Mouse (Mus musculus) T-helper 17 cell (primary cell): ENCODE measurements around the gene Ush1g.

Experiments used
- in situ Hi-C, 2 experiments: fragments of 300-600 bp; cut with MboI, MseI; formaldehyde crosslinking; loops; 1 replicate in 1 of 2; 2 replicates in 1 of 2; pipeline ENCODE4 v1.15.1; 2025; ENCODE audit warnings: high pct_unique_total_duplicates in 2 of 2

The Ush1g gene

GRCm38 (mm10) chr11:115321906-115322693, at the start of gene Ush1g:
TSS of gene Ush1g (minus strand) at chr11:115322041.
- in situ Hi-C loops = loop anchor here (5.0 kb wide), 1 partner anchor 35 kb away; no protein-coding TSS in a partner anchor

- in situ Hi-C loops = no loop called here
Observed at GRCm38 (mm10) chr11:115371354-115371753, 49.5 kb upstream of the Ush1g start.

DNA sequence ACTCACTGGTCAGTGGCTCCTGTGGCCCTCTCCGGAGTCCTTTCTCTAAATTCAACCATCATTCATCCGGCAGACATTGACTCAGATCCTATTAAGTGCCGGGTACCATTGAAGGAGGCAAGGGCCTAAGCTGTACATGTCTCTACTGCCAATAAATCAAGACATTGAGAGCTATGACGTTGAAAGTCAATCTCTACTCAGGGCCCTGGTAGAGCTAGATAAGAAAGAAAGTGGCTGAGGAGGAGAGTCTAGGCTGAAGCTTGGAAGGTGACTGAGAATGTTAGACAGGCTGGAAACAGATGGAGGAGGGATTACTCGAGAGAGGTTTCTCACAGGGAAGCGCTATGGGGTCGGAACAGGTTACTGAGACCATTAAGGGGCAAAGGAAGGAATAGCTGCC, 48.5 kb upstream of the Ush1g start:
- in situ Hi-C loops = no loop called here

DNA sequence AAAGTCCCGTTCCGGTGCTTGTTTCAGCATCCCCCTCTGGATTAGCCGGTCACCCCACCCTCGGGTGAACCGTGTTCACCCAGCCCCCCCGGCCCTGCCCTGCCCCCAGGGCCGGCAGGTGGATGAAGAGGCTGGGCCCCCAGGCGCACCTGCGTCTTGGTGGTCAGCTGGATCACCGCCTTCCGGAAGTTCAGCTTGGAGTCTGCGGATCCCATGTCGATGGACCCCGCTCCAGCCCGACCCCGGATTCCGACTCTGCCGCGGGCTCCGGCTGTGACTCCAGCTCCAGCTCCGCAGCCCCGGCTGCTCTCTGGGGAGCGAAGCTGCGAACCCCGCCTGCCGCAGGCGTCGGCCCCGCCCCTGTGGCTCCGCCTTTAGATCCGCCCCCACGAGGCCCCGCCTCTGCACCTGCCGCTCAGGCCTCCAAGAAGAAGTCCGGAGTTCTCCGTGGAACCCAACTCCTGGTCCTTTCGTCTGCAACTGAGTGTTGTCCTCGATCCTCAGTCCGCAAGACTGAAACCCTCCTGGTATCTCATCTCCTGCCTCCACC, 45.6 kb upstream of the Ush1g start, which contains the start of gene Hid1:
Gene Hid1, minus strand, starts transcription at position 362 of the 550 bp plus-strand sequence.
- in situ Hi-C loops = loop anchor here in 1 of 2 experiments (10.0 kb wide), 1 partner anchor 107 kb away; the partner anchor contains the start of gene Armc7

- in situ Hi-C loops = loop anchor here in 1 of 2 experiments (10.0 kb wide), 1 partner anchor 108 kb away; the partner anchor contains the start of gene Armc7
Observed at GRCm38 (mm10) chr11:115366706-115367394, 45.0 kb upstream of the Ush1g start.

GRCm38 (mm10) chr11:115366039-115366705, 44.3 kb upstream of the Ush1g start:
- in situ Hi-C loops = loop anchor here in 1 of 2 experiments (10.0 kb wide), 1 partner anchor 109 kb away; the partner anchor contains the start of gene Armc7

GRCm38 (mm10) chr11:115364136-115364535, 42.3 kb upstream of the Ush1g start:
- in situ Hi-C loops = loop anchor here in 1 of 2 experiments (10.0 kb wide), 1 partner anchor 111 kb away; the partner anchor contains the start of gene Armc7

- in situ Hi-C loops = loop anchor here (5.0 to 10.0 kb wide), 3 partner anchors 37 to 115 kb away; partner anchors contain the start of genes Ush1g (in 2 of the 2) and Armc7 (in 1 of the 2)
Observed at GRCm38 (mm10) chr11:115359726-115360125, 37.9 kb upstream of the Ush1g start.

GRCm38 (mm10) chr11:115359293-115359692, 37.5 kb upstream of the Ush1g start:
- in situ Hi-C loops = loop anchor here (5.0 kb wide), 2 partner anchors 37 to 113 kb away; partner anchors contain the start of gene Ush1g (in 2 of the 2)

DNA sequence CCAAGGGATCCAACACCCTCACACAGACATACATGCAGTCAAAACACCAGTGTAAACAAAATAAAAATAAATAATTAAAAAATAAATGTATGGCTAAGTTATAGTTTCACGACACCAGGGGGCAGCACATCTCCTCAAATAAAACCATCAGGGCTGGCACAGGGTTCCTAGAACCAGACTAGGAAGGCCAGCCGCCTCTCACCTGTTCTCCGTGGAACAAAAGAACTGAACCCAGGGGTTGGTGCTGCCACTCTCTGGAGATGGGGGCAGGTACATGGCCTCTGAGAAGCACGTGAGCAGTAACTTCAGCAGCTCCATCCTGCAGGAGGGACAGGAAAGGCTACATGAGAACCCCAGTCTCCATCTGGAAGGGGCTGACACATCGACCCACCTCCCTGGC, 36.6 kb upstream of the Ush1g start:
- in situ Hi-C loops = loop anchor here (5.0 kb wide), 2 partner anchors 36 to 114 kb away; partner anchors contain the start of gene Ush1g (in 2 of the 2)

GRCm38 (mm10) chr11:115354183-115354582, 32.3 kb upstream of the Ush1g start:
- in situ Hi-C loops = no loop called here

GRCm38 (mm10) chr11:115353375-115353774, 31.5 kb upstream of the Ush1g start:
- in situ Hi-C loops = no loop called here

DNA sequence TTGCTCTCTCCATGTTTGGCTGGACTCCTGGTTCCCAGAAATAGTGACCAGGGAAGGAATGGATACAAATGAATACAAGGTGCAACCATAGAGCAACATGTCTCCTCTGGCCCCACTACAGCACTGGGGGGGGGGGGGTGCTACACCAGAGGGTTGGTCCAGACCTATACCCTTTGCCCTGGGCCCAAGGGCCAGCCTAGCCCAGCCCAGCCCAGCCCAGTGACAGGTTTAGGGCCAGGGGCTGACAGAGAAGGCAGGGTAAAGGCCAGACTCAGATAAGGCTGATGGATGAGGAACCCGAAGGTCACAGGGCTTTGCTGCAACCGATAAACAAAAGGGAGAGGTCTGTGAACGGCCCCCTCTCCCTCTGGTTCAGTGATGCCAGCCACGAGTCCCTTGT, 28.1 kb upstream of the Ush1g start:
- in situ Hi-C loops = no loop called here

DNA sequence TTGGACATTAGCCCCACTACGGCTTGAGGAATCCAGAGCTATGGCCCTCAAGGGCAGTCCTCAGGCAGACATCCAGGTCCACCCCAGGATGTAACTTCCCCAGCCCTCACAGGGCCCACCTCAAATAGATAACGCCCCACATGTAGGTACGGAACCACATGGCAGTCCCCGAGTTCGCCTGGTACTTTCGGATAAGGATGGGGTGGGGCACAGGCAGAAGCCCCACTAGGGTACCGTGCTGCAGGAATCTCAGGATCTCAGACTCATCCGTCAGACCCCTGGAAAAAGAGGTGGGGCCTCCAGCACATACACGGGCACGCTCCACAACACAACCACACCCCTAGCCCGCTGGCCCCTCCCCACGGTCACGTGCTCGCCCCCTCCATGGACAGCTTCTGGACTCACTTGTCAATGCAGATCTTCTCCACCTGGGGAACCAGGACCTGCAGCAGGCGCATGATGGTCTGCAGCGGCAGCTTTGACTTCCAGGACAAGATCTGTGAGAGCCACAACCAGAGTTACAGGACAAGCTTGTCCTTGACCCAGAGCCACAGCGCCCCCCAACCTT, 26.9 kb upstream of the Ush1g start:
- in situ Hi-C loops = no loop called here

DNA sequence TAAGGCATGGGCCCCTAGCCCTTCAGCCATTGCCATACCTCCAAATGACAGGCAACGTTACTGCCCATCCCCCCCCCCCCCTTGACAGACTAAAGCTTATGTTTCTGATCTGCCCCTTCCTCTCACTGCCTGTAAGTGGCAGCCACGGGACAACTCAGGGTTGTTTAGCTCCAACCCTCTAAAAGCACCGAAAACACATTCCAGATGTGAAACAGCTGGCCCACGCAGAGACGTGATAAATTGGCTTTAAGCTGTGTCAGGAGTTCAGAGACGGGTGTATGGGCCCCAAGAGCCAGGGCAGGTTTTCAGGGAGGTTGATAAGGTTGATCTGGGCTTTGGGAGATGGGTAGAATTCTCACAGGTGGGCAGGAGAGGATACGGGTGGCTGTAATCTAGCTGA, 23.7 kb upstream of the Ush1g start:
- in situ Hi-C loops = no loop called here

- in situ Hi-C loops = no loop called here
Observed at GRCm38 (mm10) chr11:115344967-115345366, 23.1 kb upstream of the Ush1g start.

DNA sequence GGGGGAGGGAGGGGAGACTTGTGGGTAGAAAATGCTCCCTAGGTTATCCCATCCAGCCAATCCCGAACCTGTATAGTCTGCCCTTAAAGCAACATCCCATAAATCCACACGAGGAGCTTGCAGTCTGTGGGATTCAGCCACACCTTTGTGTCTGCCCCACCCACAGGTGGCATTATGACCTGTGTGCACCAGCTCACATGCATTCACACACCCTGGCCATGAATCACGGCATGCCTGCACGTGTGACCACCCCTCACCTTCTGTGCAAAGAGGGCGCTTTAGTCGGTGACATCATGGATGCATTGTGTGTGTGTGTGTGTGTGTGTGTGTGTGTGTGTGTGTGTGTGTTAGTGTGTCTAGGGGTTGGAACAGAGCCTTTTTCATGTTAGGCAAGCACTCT, 20.0 kb upstream of the Ush1g start:
- in situ Hi-C loops = no loop called here

DNA sequence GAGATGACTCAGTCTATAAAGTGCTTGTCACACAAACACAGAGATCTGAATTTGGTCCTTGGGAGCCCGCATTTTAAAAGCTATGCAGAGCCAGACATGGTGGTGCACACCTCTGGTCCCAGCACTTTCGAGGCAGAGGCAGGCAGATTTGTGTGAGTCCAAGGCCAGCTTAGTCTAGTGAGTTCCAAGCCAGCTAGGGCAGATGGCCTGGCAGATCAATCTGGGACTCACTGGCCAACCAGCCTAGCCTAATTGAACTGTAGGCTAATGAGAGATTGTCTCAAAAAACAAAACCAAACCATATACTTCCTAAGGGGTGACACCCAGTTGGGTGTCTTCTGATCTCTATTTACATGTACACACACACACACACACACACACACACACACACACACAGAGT, 19.4 kb upstream of the Ush1g start:
- in situ Hi-C loops = no loop called here

- in situ Hi-C loops = no loop called here
Observed at GRCm38 (mm10) chr11:115337826-115338225, 16.0 kb upstream of the Ush1g start.

GRCm38 (mm10) chr11:115337350-115337749, 15.5 kb upstream of the Ush1g start:
- in situ Hi-C loops = no loop called here

GRCm38 (mm10) chr11:115336115-115336514, 14.3 kb upstream of the Ush1g start:
- in situ Hi-C loops = no loop called here
